Mouse (Mus musculus): ENCODE data around the gene Supt7l. TPM values are rescaled to one million over a fixed set of nuclear protein-coding genes. Genes with fewer than 3 reads are reported as not detected.
A peak's percentile ranks its signal among the peaks of the same experiment; 100 is the strongest.

The Supt7l gene
- polyA plus RNA-seq, 1 experiment from 2014 or later = 20.2 TPM

DNA sequence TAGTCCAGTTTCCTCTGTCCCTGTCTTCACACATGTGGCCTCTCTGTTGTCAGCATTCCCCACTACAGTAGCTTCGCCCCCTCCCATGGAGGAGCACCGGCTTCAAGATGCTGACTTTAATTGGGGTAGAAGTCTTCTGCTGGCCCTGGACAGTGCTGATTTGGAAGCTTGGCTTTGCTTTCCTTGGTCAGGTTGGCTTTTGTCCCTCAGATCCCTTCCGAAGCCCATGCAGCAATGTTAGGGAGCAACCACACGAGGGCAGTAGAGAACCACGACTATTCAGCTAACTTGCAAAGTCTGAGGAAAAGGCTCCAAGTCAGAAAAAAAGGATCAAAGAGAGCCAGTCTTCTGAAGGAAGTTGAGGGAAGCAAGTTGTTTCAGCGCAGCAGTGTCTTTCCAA, 35.9 kb upstream of the Supt7l start:
- Histone ChIP-seq H3K9me3 (replicated peaks; ENCODE audit: control insufficient read depth, low read length) (no peaks in the 10 kb centered on the region), H3K4me1 (ENCODE audit: control insufficient read depth, insufficient read depth, low read length) (peaks cover 33% of the 10 kb centered on the region), H3K4me2 (ENCODE audit: low read depth, low read length) (no peak overlapping the region), H3K27me3 (ENCODE audit: control insufficient read depth, insufficient read depth, low read length) (no peaks in the 10 kb centered on the region), H3K4me3 (ENCODE audit: low read length) (no peak overlapping the region), H3K9ac (ENCODE audit: low read length) (peak overlapping the region; percentile 32), H3K36me3 (ENCODE audit: control insufficient read depth, insufficient read depth) (0 out of 2 replicates have a peak, but pooled peaks cover 2% of the 10 kb centered on the region), H3K27ac (ENCODE audit: low read length) (no peak overlapping the region)
- WGBS = 6% methylated on average over 6 of the region's 6 CpGs
- no peak; the same call in 1 of the 2 replicates for ATAC-seq (replicated peaks; ENCODE audit: extremely low read depth, insufficient read depth, low FRiP score)

GRCm38 (mm10) chr5:31562036-31562666, 34.5 kb upstream of the Supt7l start:
- ATAC-seq (replicated peaks; ENCODE audit: extremely low read depth, insufficient read depth, low FRiP score) = peak; percentile 33; the same call in 1 of the 2 replicates

DNA sequence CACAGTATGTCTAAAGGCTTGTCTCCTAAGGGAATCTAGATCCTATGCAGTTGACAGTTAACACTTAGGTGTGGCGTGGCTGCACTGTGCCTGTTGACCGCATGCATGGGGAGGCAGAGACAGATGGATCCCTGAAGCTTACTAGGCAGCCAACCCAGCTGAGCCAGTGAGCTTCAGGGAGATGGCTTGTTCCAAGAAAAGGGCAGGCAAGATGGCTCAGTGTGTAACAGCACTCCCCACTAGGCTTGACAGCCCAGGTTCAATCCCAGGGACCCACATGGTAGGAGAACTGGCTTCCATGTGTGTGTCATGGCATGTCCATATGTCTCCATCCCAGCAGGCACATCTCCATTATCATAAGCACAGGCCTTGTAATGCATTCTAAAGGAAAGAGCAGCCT, 32.7 kb upstream of the Supt7l start:
- Histone ChIP-seq H3K4me1 (ENCODE audit: control insufficient read depth, insufficient read depth, low read length) (peaks cover 23% of the 10 kb centered on the region), H3K9me3 (replicated peaks; ENCODE audit: control insufficient read depth, low read length) (no peaks in the 10 kb centered on the region), H3K36me3 (ENCODE audit: control insufficient read depth, insufficient read depth) (0 out of 2 replicates have a peak, but pooled peaks cover 11% of the 10 kb centered on the region), H3K4me2 (ENCODE audit: low read depth, low read length) (no peak overlapping the region), H3K9ac (ENCODE audit: low read length) (no peak overlapping the region), H3K27me3 (ENCODE audit: control insufficient read depth, insufficient read depth, low read length) (no peaks in the 10 kb centered on the region), H3K4me3 (ENCODE audit: low read length) (no peak overlapping the region), H3K27ac (ENCODE audit: low read length) (no peak overlapping the region)
- 94% methylated on average over 2 of the region's 2 CpGs for WGBS
- ATAC-seq (replicated peaks; ENCODE audit: extremely low read depth, insufficient read depth, low FRiP score) = no peak

More at GRCm38 (mm10) chr5:31562036-31562666, 34.5 kb upstream of the Supt7l start:
- Histone ChIP-seq H3K9me3 (replicated peaks; ENCODE audit: control insufficient read depth, low read length) (no peaks in the 10 kb centered on the region), H3K27me3 (ENCODE audit: control insufficient read depth, insufficient read depth, low read length) (no peaks in the 10 kb centered on the region), H3K4me1 (ENCODE audit: control insufficient read depth, insufficient read depth, low read length) (peaks cover 24% of the 10 kb centered on the region), H3K27ac (ENCODE audit: low read length) (peak overlapping the region; percentile 64), H3K36me3 (ENCODE audit: control insufficient read depth, insufficient read depth) (0 out of 2 replicates have a peak, but pooled peaks cover 4% of the 10 kb centered on the region), H3K9ac (ENCODE audit: low read length) (no peak overlapping the region), H3K4me3 (ENCODE audit: low read length) (no peak overlapping the region), H3K4me2 (ENCODE audit: low read depth, low read length) (no peak overlapping the region)
- 60% methylated on average over 7 of the region's 7 CpGs for WGBS

GRCm38 (mm10) chr5:31559401-31559800, 31.8 kb upstream of the Supt7l start:
- no peak for ATAC-seq (replicated peaks; ENCODE audit: extremely low read depth, insufficient read depth, low FRiP score)
- Histone ChIP-seq H3K9ac (ENCODE audit: low read length) (no peak overlapping the region), H3K4me3 (ENCODE audit: low read length) (no peak overlapping the region), H3K27me3 (ENCODE audit: control insufficient read depth, insufficient read depth, low read length) (no peaks in the 10 kb centered on the region), H3K4me1 (ENCODE audit: control insufficient read depth, insufficient read depth, low read length) (peaks cover 14% of the 10 kb centered on the region), H3K4me2 (ENCODE audit: low read depth, low read length) (no peak overlapping the region), H3K27ac (ENCODE audit: low read length) (no peak overlapping the region), H3K36me3 (ENCODE audit: control insufficient read depth, insufficient read depth) (peaks cover 16% of the 10 kb centered on the region; the same call in 1 of the 2 replicates), H3K9me3 (replicated peaks; ENCODE audit: control insufficient read depth, low read length) (no peaks in the 10 kb centered on the region)
- WGBS = 55% methylated on average over 1 of the region's 1 CpGs

GRCm38 (mm10) chr5:31535228-31535627, 7.6 kb upstream of the Supt7l start:
- no peak for ATAC-seq (replicated peaks; ENCODE audit: extremely low read depth, insufficient read depth, low FRiP score)
- H3K27ac ChIP-seq (ENCODE audit: low read length) = no peak overlapping the region
- no peak overlapping the region for H3K4me2 ChIP-seq (ENCODE audit: low read depth, low read length)
- H3K4me3 ChIP-seq (ENCODE audit: low read length) = no peak overlapping the region
- 84% methylated on average over 2 of the region's 2 CpGs for WGBS
- H3K9me3 ChIP-seq (replicated peaks; ENCODE audit: control insufficient read depth, low read length) = no peaks in the 10 kb centered on the region
- peaks cover 52% of the 10 kb centered on the region for H3K36me3 ChIP-seq (ENCODE audit: control insufficient read depth, insufficient read depth)
- H3K27me3 ChIP-seq (ENCODE audit: control insufficient read depth, insufficient read depth, low read length) = no peaks in the 10 kb centered on the region
- no peaks in the 10 kb centered on the region for H3K4me1 ChIP-seq (ENCODE audit: control insufficient read depth, insufficient read depth, low read length)
- H3K9ac ChIP-seq (ENCODE audit: low read length) = no peak overlapping the region

GRCm38 (mm10) chr5:31528560-31528959, 953 bp upstream of the Supt7l start:
- Histone ChIP-seq H3K4me2 (ENCODE audit: low read depth, low read length) (no peak overlapping the region), H3K36me3 (ENCODE audit: control insufficient read depth, insufficient read depth) (peaks cover 28% of the 10 kb centered on the region), H3K4me3 (ENCODE audit: low read length) (no peak overlapping the region), H3K27me3 (ENCODE audit: control insufficient read depth, insufficient read depth, low read length) (no peaks in the 10 kb centered on the region), H3K27ac (ENCODE audit: low read length) (no peak overlapping the region), H3K9ac (ENCODE audit: low read length) (no peak overlapping the region), H3K9me3 (replicated peaks; ENCODE audit: control insufficient read depth, low read length) (no peaks in the 10 kb centered on the region), H3K4me1 (ENCODE audit: control insufficient read depth, insufficient read depth, low read length) (peaks cover 19% of the 10 kb centered on the region)
- ATAC-seq (replicated peaks; ENCODE audit: extremely low read depth, insufficient read depth, low FRiP score) = no peak
- WGBS = 57% methylated on average over 2 of the region's 2 CpGs

GRCm38 (mm10) chr5:31527117-31527680, 408 bp downstream of the Supt7l start:
- peaks cover 22% of the 10 kb centered on the region for H3K36me3 ChIP-seq (ENCODE audit: control insufficient read depth, insufficient read depth)
- peak overlapping the region; percentile 98 for H3K4me2 ChIP-seq (ENCODE audit: low read depth, low read length)
- H3K4me1 ChIP-seq (ENCODE audit: control insufficient read depth, insufficient read depth, low read length) = peaks cover 19% of the 10 kb centered on the region
- H3K27ac ChIP-seq (ENCODE audit: low read length) = no peak overlapping the region
- no peaks in the 10 kb centered on the region for H3K9me3 ChIP-seq (replicated peaks; ENCODE audit: control insufficient read depth, low read length)
- 3% methylated on average over 40 of the region's 40 CpGs for WGBS
- peak overlapping the region; percentile 96 for H3K4me3 ChIP-seq (ENCODE audit: low read length)
- H3K27me3 ChIP-seq (ENCODE audit: control insufficient read depth, insufficient read depth, low read length) = no peaks in the 10 kb centered on the region
- ATAC-seq (replicated peaks; ENCODE audit: extremely low read depth, insufficient read depth, low FRiP score) = peak; percentile 43; the same call in 1 of the 2 replicates
- peak overlapping the region; percentile 91 for H3K9ac ChIP-seq (ENCODE audit: low read length)

DNA sequence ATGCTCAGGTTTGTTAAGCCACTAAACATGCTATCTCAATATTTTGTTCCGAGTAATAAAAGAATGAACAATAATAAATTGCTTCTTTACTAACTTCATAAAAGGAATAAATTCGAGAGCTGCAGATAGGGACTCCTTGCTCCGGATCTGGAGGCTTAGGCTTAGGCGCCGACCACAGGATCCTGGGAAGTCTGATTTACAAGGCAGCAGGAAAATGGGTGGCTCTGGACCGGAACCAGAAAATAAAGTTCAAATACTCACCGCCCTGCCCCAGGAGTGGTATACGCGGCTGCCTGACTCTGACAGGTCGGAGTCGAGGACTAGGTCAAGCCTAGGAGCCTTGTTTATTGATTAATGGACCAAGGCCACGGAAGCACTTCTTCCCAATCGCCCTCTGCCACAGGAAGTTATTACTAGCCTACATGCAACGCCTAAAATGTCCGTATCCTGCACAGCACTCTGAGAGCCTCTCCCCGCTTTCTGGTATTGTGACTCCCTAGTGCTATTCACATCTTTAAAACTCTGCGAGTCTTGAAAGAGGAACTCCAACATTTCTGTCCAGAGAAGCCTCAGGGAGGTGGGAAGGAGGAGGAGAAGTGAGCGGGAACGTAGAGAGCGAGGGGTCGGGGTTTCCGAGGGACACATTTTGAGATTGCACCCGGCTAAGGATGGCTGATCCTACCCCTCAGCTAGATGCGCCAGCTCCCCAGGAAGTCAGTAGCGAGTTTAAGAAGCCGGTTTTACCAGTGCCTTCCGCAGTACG, 1.1 kb downstream of the Supt7l start, which contains the start of gene Slc4a1ap:
Gene Slc4a1ap (plus strand): TSS at position 642 of the 763 bp plus-strand sequence.
- peak within 1 kb of the TSS; percentile 91 for H3K9ac ChIP-seq (ENCODE audit: low read length)
- no peaks in the 10 kb centered on the region for H3K9me3 ChIP-seq (replicated peaks; ENCODE audit: control insufficient read depth, low read length)
- peak within 1 kb of the TSS; percentile 98 for H3K4me2 ChIP-seq (ENCODE audit: low read depth, low read length)
- H3K27ac ChIP-seq (ENCODE audit: low read length) = peak within 1 kb of the TSS; percentile 87
- peaks cover 18% of the 10 kb centered on the region for H3K36me3 ChIP-seq (ENCODE audit: control insufficient read depth, insufficient read depth)
- WGBS = under 1% methylated on average over 28 of the region's 28 CpGs
- ATAC-seq (replicated peaks; ENCODE audit: extremely low read depth, insufficient read depth, low FRiP score) = peak; percentile 70
- peaks cover 19% of the 10 kb centered on the region for H3K4me1 ChIP-seq (ENCODE audit: control insufficient read depth, insufficient read depth, low read length)
- H3K27me3 ChIP-seq (ENCODE audit: control insufficient read depth, insufficient read depth, low read length) = no peaks in the 10 kb centered on the region
- H3K4me3 ChIP-seq (ENCODE audit: low read length) = peak within 1 kb of the TSS; percentile 96

GRCm38 (mm10) chr5:31520556-31520955, 7.1 kb downstream of the Supt7l start:
- Histone ChIP-seq H3K4me1 (ENCODE audit: control insufficient read depth, insufficient read depth, low read length) (peaks cover 3% of the 10 kb centered on the region), H3K4me2 (ENCODE audit: low read depth, low read length) (no peak overlapping the region), H3K36me3 (ENCODE audit: control insufficient read depth, insufficient read depth) (peaks cover 22% of the 10 kb centered on the region), H3K9ac (ENCODE audit: low read length) (no peak overlapping the region), H3K27me3 (ENCODE audit: control insufficient read depth, insufficient read depth, low read length) (no peaks in the 10 kb centered on the region), H3K4me3 (ENCODE audit: low read length) (no peak overlapping the region), H3K9me3 (replicated peaks; ENCODE audit: control insufficient read depth, low read length) (no peaks in the 10 kb centered on the region), H3K27ac (ENCODE audit: low read length) (no peak overlapping the region)
- 83% methylated on average over 6 of the region's 6 CpGs for WGBS
- ATAC-seq (replicated peaks; ENCODE audit: extremely low read depth, insufficient read depth, low FRiP score) = no peak

Data from heart, embryonic 16.5 days (tissue).